Mouse (Mus musculus): ENCODE data around the gene Acbd7. TPM values are rescaled to one million over a fixed set of nuclear protein-coding genes. Genes with fewer than 3 reads are reported as not detected.

Acbd7 gene
- total and polyA plus RNA-seq, 2 experiments from 2014 or later: 5.7 TPM; not detected in 1

GRCm38 (mm10) chr2:3333761-3334160 lies 2.2 kb upstream of the Acbd7 start:
- Histone ChIP-seq H3K27ac (ENCODE audit: low read depth, low read length) (no peak overlapping the region), H3K4me3 (ENCODE audit: low read depth, low read length) (no peak overlapping the region), H3K9me3 (ENCODE audit: low read length) (no peaks in the 10 kb centered on the region), H3K4me2 (ENCODE audit: low read depth) (no peak overlapping the region), H3K27me3 (ENCODE audit: insufficient read depth, low read length) (0 out of 2 replicates have a peak, but pooled peaks cover 5% of the 10 kb centered on the region), H3K9ac (no peak overlapping the region), H3K4me1 (ENCODE audit: insufficient read depth) (peaks cover 10% of the 10 kb centered on the region), H3K36me3 (ENCODE audit: insufficient read depth) (peaks cover 11% of the 10 kb centered on the region; the same call in 1 of the 2 replicates)
- no peak for DNase-seq
- ATAC-seq: no peak
- no peak for TF ChIP-seq CTCF (IDR thresholded peaks at IDR 0.05; ENCODE audit: low read depth)
- 93% methylated on average over 12 of the region's 12 CpGs for WGBS

- no peaks in the 10 kb centered on the region for H3K36me3 ChIP-seq (ENCODE audit: insufficient read depth)
- no peak for TF ChIP-seq CTCF (IDR thresholded peaks at IDR 0.05; ENCODE audit: low read depth)
- H3K4me2 ChIP-seq (ENCODE audit: low read depth): no peak overlapping the region
- no peak overlapping the region for H3K27ac ChIP-seq (ENCODE audit: low read depth, low read length)
- H3K4me1 ChIP-seq (ENCODE audit: insufficient read depth): no peaks in the 10 kb centered on the region
- WGBS: 79% methylated on average over 4 of the region's 4 CpGs
- no peak overlapping the region for H3K9ac ChIP-seq
- no peak for DNase-seq
- no peak overlapping the region for H3K4me3 ChIP-seq (ENCODE audit: low read depth, low read length)
- H3K27me3 ChIP-seq (ENCODE audit: insufficient read depth, low read length): no peaks in the 10 kb centered on the region
- no peaks in the 10 kb centered on the region for H3K9me3 ChIP-seq (ENCODE audit: low read length)
- no peak for ATAC-seq
Observed at GRCm38 (mm10) chr2:3348422-3348821, 12.5 kb downstream of the Acbd7 start.

- no peak overlapping the region for H3K4me2 ChIP-seq (ENCODE audit: low read depth)
- H3K27ac ChIP-seq (ENCODE audit: low read depth, low read length): no peak overlapping the region
- DNase-seq: peak; percentile 59
- no peaks in the 10 kb centered on the region for H3K4me1 ChIP-seq (ENCODE audit: insufficient read depth)
- no peak overlapping the region for H3K9ac ChIP-seq
- H3K9me3 ChIP-seq (ENCODE audit: low read length): no peaks in the 10 kb centered on the region
- no peaks in the 10 kb centered on the region for H3K27me3 ChIP-seq (ENCODE audit: insufficient read depth, low read length)
- 21% methylated on average over 3 of the region's 3 CpGs for WGBS
- TF ChIP-seq CTCF (IDR thresholded peaks at IDR 0.05; ENCODE audit: low read depth): peak; percentile 85
- peak; percentile 58 for ATAC-seq
- H3K4me3 ChIP-seq (ENCODE audit: low read depth, low read length): no peak overlapping the region
- no peaks in the 10 kb centered on the region for H3K36me3 ChIP-seq (ENCODE audit: insufficient read depth)
Observed at GRCm38 (mm10) chr2:3348919-3349318, 13.0 kb downstream of the Acbd7 start.

GRCm38 (mm10) chr2:3353160-3353559 lies 17.2 kb downstream of the Acbd7 start:
- ATAC-seq: no peak
- H3K9me3 ChIP-seq (ENCODE audit: low read length): no peaks in the 10 kb centered on the region
- H3K4me1 ChIP-seq (ENCODE audit: insufficient read depth): no peaks in the 10 kb centered on the region
- no peak overlapping the region for H3K4me3 ChIP-seq (ENCODE audit: low read depth, low read length)
- no peak overlapping the region for H3K27ac ChIP-seq (ENCODE audit: low read depth, low read length)
- no peaks in the 10 kb centered on the region for H3K36me3 ChIP-seq (ENCODE audit: insufficient read depth)
- H3K27me3 ChIP-seq (ENCODE audit: insufficient read depth, low read length): no peaks in the 10 kb centered on the region
- H3K9ac ChIP-seq: no peak overlapping the region
- H3K4me2 ChIP-seq (ENCODE audit: low read depth): no peak overlapping the region
- no peak for DNase-seq
- no peak for TF ChIP-seq CTCF (IDR thresholded peaks at IDR 0.05; ENCODE audit: low read depth)

GRCm38 (mm10) chr2:3355793-3356192 lies 19.8 kb downstream of the Acbd7 start:
- no peaks in the 10 kb centered on the region for H3K4me1 ChIP-seq (ENCODE audit: insufficient read depth)
- H3K4me2 ChIP-seq (ENCODE audit: low read depth): no peak overlapping the region
- no peak overlapping the region for H3K9ac ChIP-seq
- no peak overlapping the region for H3K27ac ChIP-seq (ENCODE audit: low read depth, low read length)
- DNase-seq (no peak), ATAC-seq (no peak)
- no peaks in the 10 kb centered on the region for H3K36me3 ChIP-seq (ENCODE audit: insufficient read depth)
- no peaks in the 10 kb centered on the region for H3K9me3 ChIP-seq (ENCODE audit: low read length)
- H3K27me3 ChIP-seq (ENCODE audit: insufficient read depth, low read length): no peaks in the 10 kb centered on the region
- no peak overlapping the region for H3K4me3 ChIP-seq (ENCODE audit: low read depth, low read length)
- no peak for TF ChIP-seq CTCF (IDR thresholded peaks at IDR 0.05; ENCODE audit: low read depth)
- WGBS: 92% methylated on average over 8 of the region's 8 CpGs

GRCm38 (mm10) chr2:3356311-3356710 lies 20.3 kb downstream of the Acbd7 start:
- Histone ChIP-seq H3K4me1 (ENCODE audit: insufficient read depth) (no peaks in the 10 kb centered on the region), H3K4me3 (ENCODE audit: low read depth, low read length) (no peak overlapping the region), H3K36me3 (ENCODE audit: insufficient read depth) (no peaks in the 10 kb centered on the region), H3K9ac (no peak overlapping the region), H3K9me3 (ENCODE audit: low read length) (no peaks in the 10 kb centered on the region), H3K4me2 (ENCODE audit: low read depth) (no peak overlapping the region), H3K27ac (ENCODE audit: low read depth, low read length) (no peak overlapping the region), H3K27me3 (ENCODE audit: insufficient read depth, low read length) (no peaks in the 10 kb centered on the region)
- TF ChIP-seq CTCF (IDR thresholded peaks at IDR 0.05; ENCODE audit: low read depth): no peak
- 82% methylated on average over 3 of the region's 3 CpGs for WGBS
- no peak for ATAC-seq
- no peak for DNase-seq

- 79% methylated on average over 3 of the region's 3 CpGs for WGBS
Observed at GRCm38 (mm10) chr2:3357887-3358286, 21.9 kb downstream of the Acbd7 start.

GRCm38 (mm10) chr2:3361067-3361466 lies 25.1 kb downstream of the Acbd7 start:
- Histone ChIP-seq H3K4me1 (ENCODE audit: insufficient read depth) (no peaks in the 10 kb centered on the region), H3K27me3 (ENCODE audit: insufficient read depth, low read length) (no peaks in the 10 kb centered on the region), H3K27ac (ENCODE audit: low read depth, low read length) (no peak overlapping the region), H3K4me2 (ENCODE audit: low read depth) (no peak overlapping the region), H3K36me3 (ENCODE audit: insufficient read depth) (no peaks in the 10 kb centered on the region), H3K9me3 (ENCODE audit: low read length) (no peaks in the 10 kb centered on the region), H3K4me3 (ENCODE audit: low read depth, low read length) (no peak overlapping the region), H3K9ac (no peak overlapping the region)
- ATAC-seq (no peak), DNase-seq (no peak)
- TF ChIP-seq CTCF (IDR thresholded peaks at IDR 0.05; ENCODE audit: low read depth): 0 out of 2 replicates have a peak, but pooled peaks have one; percentile 5
- WGBS: 84% methylated on average over 3 of the region's 3 CpGs

More at GRCm38 (mm10) chr2:3357887-3358286, 21.9 kb downstream of the Acbd7 start:
- H3K36me3 ChIP-seq (ENCODE audit: insufficient read depth): no peaks in the 10 kb centered on the region
- TF ChIP-seq CTCF (IDR thresholded peaks at IDR 0.05; ENCODE audit: low read depth): no peak
- H3K4me3 ChIP-seq (ENCODE audit: low read depth, low read length): no peak overlapping the region
- H3K4me2 ChIP-seq (ENCODE audit: low read depth): no peak overlapping the region
- H3K27me3 ChIP-seq (ENCODE audit: insufficient read depth, low read length): no peaks in the 10 kb centered on the region
- no peaks in the 10 kb centered on the region for H3K4me1 ChIP-seq (ENCODE audit: insufficient read depth)
- DNase-seq (no peak), ATAC-seq (no peak)
- H3K27ac ChIP-seq (ENCODE audit: low read depth, low read length): no peak overlapping the region
- H3K9me3 ChIP-seq (ENCODE audit: low read length): no peaks in the 10 kb centered on the region
- H3K9ac ChIP-seq: no peak overlapping the region

Data from forebrain, postnatal 0 days (tissue).